Mouse (Mus musculus) CH12.LX (cell line): ENCODE results near the gene Cnksr1. TPM values are rescaled to one million over a fixed set of nuclear protein-coding genes. Genes with fewer than 3 reads are reported as not detected.

ENCODE experiments used
- DNase-seq: peaks from one replicate; pipeline ENCODE4 v3.0.0-alpha.2; 2013; ENCODE audit errors: extremely low read depth
- H3K27ac ChIP-seq: 2 replicates; pipeline ENCODE4 v1.5.1; 2012; ENCODE audit warnings: low read depth, mild to moderate bottlenecking, control low read depth, moderate library complexity; ENCODE audit not compliant: insufficient read depth
- H3K27me3 ChIP-seq: replicated peaks from 2 replicates; pipeline ENCODE3; 2012; ENCODE audit warnings: inconsistent platforms
- H3K36me3 ChIP-seq, 2 experiments: replicated peaks in 1 of 2; 2 replicates each; pipeline versions ENCODE3 to v1.6.1; 2012; ENCODE audit warnings: inconsistent platforms in 1 of 2, low read length in 1 of 2, mild to moderate bottlenecking in 1 of 2, mixed read lengths in 1 of 2, moderate library complexity in 1 of 2; ENCODE audit not compliant: control insufficient read depth in 1 of 2, insufficient read depth in 1 of 2
- H3K4me1 ChIP-seq, 2 experiments: 2 replicates each; pipeline ENCODE4 v1.6.1; 2012; ENCODE audit warnings: inconsistent platforms in 1 of 2, moderate library complexity in 1 of 2; ENCODE audit not compliant: insufficient read depth in 2 of 2, control insufficient read depth in 1 of 2
- H3K4me2 ChIP-seq: 2 replicates; pipeline ENCODE4 v1.6.1; 2012; ENCODE audit warnings: low read depth, mild to moderate bottlenecking, control low read depth; ENCODE audit not compliant: poor library complexity, insufficient read depth, severe bottlenecking
- H3K4me3 ChIP-seq, 3 experiments: fragments of 150-350 bp in 1 of 3; sonication (generic) in 1 of 3; replicated peaks in 1 of 3; 2 replicates each; pipeline versions ENCODE3 to v1.5.1; 2011 to 2012; ENCODE audit warnings: low read depth in 2 of 3, low read length in 2 of 3, mild to moderate bottlenecking in 2 of 3, moderate library complexity in 2 of 3, control low read depth in 1 of 3, improper control_type of control experiment in 1 of 3, inconsistent platforms in 1 of 3, mixed read lengths in 1 of 3; ENCODE audit not compliant: poor library complexity in 1 of 3
- H3K79me2 ChIP-seq: replicated peaks from 2 replicates; pipeline ENCODE4 v1.6.1; 2012; ENCODE audit warnings: mild to moderate bottlenecking, moderate library complexity; ENCODE audit not compliant: control insufficient read depth, poor library complexity, insufficient read depth, severe bottlenecking; ENCODE audit errors: extremely low read depth
- H3K9ac ChIP-seq: 2 replicates; pipeline ENCODE4 v1.6.1; 2012; ENCODE audit warnings: low read depth, mild to moderate bottlenecking, control low read depth, moderate library complexity; ENCODE audit not compliant: insufficient read depth
- H3K9me3 ChIP-seq: replicated peaks from 2 replicates; pipeline ENCODE3; 2012; ENCODE audit warnings: low read length, inconsistent platforms, mixed read lengths
- BHLHE40 ChIP-seq: IDR thresholded peaks from 2 replicates; pipeline ENCODE4 v1.6.1; 2011; ENCODE audit warnings: mild to moderate bottlenecking, low read depth, low read length, improper control_type of control experiment
- CTCF ChIP-seq, 2 experiments: IDR thresholded peaks in 1 of 2; conservative IDR thresholded peaks in 1 of 2; 2 replicates each; pipeline ENCODE4 v1.5.1; 2011 to 2012; ENCODE audit warnings: low read depth in 2 of 2, low read length in 2 of 2, improper control_type of control experiment in 1 of 2, inconsistent platforms in 1 of 2, mild to moderate bottlenecking in 1 of 2, moderate library complexity in 1 of 2
- JUND ChIP-seq: conservative IDR thresholded peaks from 2 replicates; pipeline ENCODE4 v1.6.1; 2011; ENCODE audit warnings: low read depth, low read length, improper control_type of control experiment
- MYC ChIP-seq: IDR thresholded peaks from 2 replicates; pipeline ENCODE4 v1.6.1; 2011; ENCODE audit warnings: low read depth, mild to moderate bottlenecking, improper control_type of control experiment, low read length
- NRF1 ChIP-seq: IDR thresholded peaks from 2 replicates; pipeline ENCODE4 v1.6.1; 2014; ENCODE audit warnings: low read depth, mild to moderate bottlenecking, inconsistent platforms, low read length, improper control_type of control experiment, moderate library complexity
- PAX5 ChIP-seq: IDR thresholded peaks from 2 replicates; pipeline ENCODE4 v1.6.1; 2012; ENCODE audit warnings: low read length, inconsistent platforms, mixed read lengths
- POLR2A ChIP-seq: IDR thresholded peaks from 2 replicates; pipeline ENCODE4 v1.6.1; 2011; ENCODE audit warnings: low read depth, mild to moderate bottlenecking, improper control_type of control experiment, low read length
- POLR2AphosphoS2 ChIP-seq: IDR thresholded peaks from 2 replicates; pipeline ENCODE4 v1.6.1; 2011; ENCODE audit warnings: low read depth, low read length, improper control_type of control experiment
- RAD21 ChIP-seq: IDR thresholded peaks from 2 replicates; pipeline ENCODE4 v1.6.1; 2011; ENCODE audit warnings: low read depth, mild to moderate bottlenecking, low read length, improper control_type of control experiment, moderate library complexity
- SMC3 ChIP-seq: IDR thresholded peaks from 2 replicates; pipeline ENCODE4 v1.6.1; 2011; ENCODE audit warnings: low read depth, low read length, improper control_type of control experiment
- TCF12 ChIP-seq: IDR thresholded peaks from 2 replicates; pipeline ENCODE4 v1.6.1; 2014; ENCODE audit warnings: low read depth, mild to moderate bottlenecking, inconsistent platforms, low read length, improper control_type of control experiment
- UBTF ChIP-seq: IDR thresholded peaks from 2 replicates; pipeline ENCODE4 v1.6.1; 2012; ENCODE audit warnings: low read depth, mild to moderate bottlenecking, inconsistent platforms, low read length, improper control_type of control experiment, moderate library complexity
- ZNF384 ChIP-seq: IDR thresholded peaks from 2 replicates; pipeline ENCODE4 v1.6.1; 2012; ENCODE audit warnings: low read depth, low read length, improper control_type of control experiment, inconsistent platforms
- dilution Hi-C: fragments of 300-500 bp; cut with MboI; formaldehyde crosslinking; loops from 2 replicates; pipeline ENCODE4 v1.14.3; 2020; ENCODE audit warnings: low sequenced_read_pairs; ENCODE audit not compliant: extremely low pct_unique_long_range_greater_than_20kb, extremely low pct_ligation_motif_present
- in situ Hi-C: fragments of 300-500 bp; cut with MboI; formaldehyde crosslinking; loops from 3 replicates; pipeline ENCODE4 v1.14.3; 2019; ENCODE audit warnings: low sequenced_read_pairs, low pct_ligation_motif_present, low pct_unique_long_range_greater_than_20kb, mixed read lengths
- polyA plus RNA-seq: library from polyadenylated mRNA; unstranded; fragments of >175 nt; gene quantifications from 2 replicates; pipeline ENCODE4 v1.2.1, GENCODE M21; 2012; ENCODE audit warnings: low read depth; ENCODE audit not compliant: insufficient read length
- total RNA-seq, 2 experiments: library from RNA; depleted of rRNA; stranded (reverse); fragments of 300-350 nt in 1 of 2; fragments of >200 nt in 1 of 2; gene quantifications; 2 replicates each; pipeline ENCODE4 v1.2.3; 2012 to 2014

Cnksr1 gene
- total and polyA plus RNA-seq, 3 experiments = 0.13 to 0.16 TPM; not detected in 1

GRCm38 (mm10) chr4:134263191-134263590 lies 25.0 kb upstream of the Cnksr1 start:
- Histone ChIP-seq H3K4me1 (no peaks in the 10 kb centered on the region; a peak in 1 of 4 replicates), H3K36me3 (no peaks in the 10 kb centered on the region), H3K79me2 (no peaks in the 10 kb centered on the region), H3K27ac (no peak overlapping the region), H3K9me3 (peaks cover 15% of the 10 kb centered on the region), H3K9ac (no peak overlapping the region), H3K4me3 (no peak overlapping the region), H3K27me3 (peaks cover 11% of the 10 kb centered on the region), H3K4me2 (no peak overlapping the region)
- in situ Hi-C loops (loop anchor here (25.0 kb wide), 1 partner anchor 224 kb away; the partner anchor contains the start of gene Paqr7), dilution Hi-C loops (no loop called here)
- TF ChIP-seq CTCF (conservative IDR thresholded peaks at IDR 0.05 in 1 of 2, IDR thresholded peaks at IDR 0.05 in 1 of 2; ENCODE audit: low read depth in 2 of 2, low read length in 2 of 2) (peak; percentile 41 to 65; a peak in 3 of 4 replicates), NRF1 (no peak), SMC3 (peak; percentile 65), RAD21 (peak; percentile 42)
- DNase-seq = peak; percentile 18

GRCm38 (mm10) chr4:134258354-134258753 lies 20.2 kb upstream of the Cnksr1 start:
- in situ Hi-C loops (loop anchor here (25.0 kb wide), 1 partner anchor 229 kb away; the partner anchor contains the start of gene Paqr7), dilution Hi-C loops (no loop called here)
- H3K79me2 ChIP-seq = no peaks in the 10 kb centered on the region
- H3K4me1 ChIP-seq = peaks cover 0 to 3% of the 10 kb centered on the region in 2 experiments; a peak in 3 of 4 replicates
- no peaks in the 10 kb centered on the region for H3K36me3 ChIP-seq
- no peak for TF ChIP-seq TCF12
- TF ChIP-seq PAX5 = no peak
- no peak for TF ChIP-seq POLR2AphosphoS2
- TF ChIP-seq UBTF = no peak
- no peak for TF ChIP-seq BHLHE40
- no peak for TF ChIP-seq MYC
- TF ChIP-seq RAD21 = no peak
- no peak overlapping the region for H3K27ac ChIP-seq
- no peak for DNase-seq
- H3K27me3 ChIP-seq = peaks cover 19% of the 10 kb centered on the region
- no peak overlapping the region for H3K9ac ChIP-seq
- H3K4me3 ChIP-seq = no peak overlapping the region
- H3K9me3 ChIP-seq = peaks cover 7% of the 10 kb centered on the region
- H3K4me2 ChIP-seq = no peak overlapping the region

GRCm38 (mm10) chr4:134257198-134258009 lies 19.2 kb upstream of the Cnksr1 start:
- no peak overlapping the region for H3K9ac ChIP-seq

More at GRCm38 (mm10) chr4:134257198-134258009, 19.2 kb upstream of the Cnksr1 start:
- no peak overlapping the region; the same call in 1 of the 2 replicates for H3K4me2 ChIP-seq
- in situ Hi-C loops = loop anchor here (25.0 kb wide), 1 partner anchor 230 kb away; the partner anchor contains the start of gene Paqr7
- TF ChIP-seq POLR2A (no peak), ZNF384 (peak; percentile 53), JUND (no peak), POLR2AphosphoS2 (no peak)
- TF ChIP-seq, all 38 proteins: peak for 1
- dilution Hi-C loops = no loop called here
- peaks cover 7% of the 10 kb centered on the region for H3K9me3 ChIP-seq
- no peak overlapping the region for H3K27ac ChIP-seq
- no peak overlapping the region for H3K4me3 ChIP-seq
- peaks cover 28% of the 10 kb centered on the region for H3K27me3 ChIP-seq
- DNase-seq = no peak
- H3K4me1 ChIP-seq = peaks cover 0 to 3% of the 10 kb centered on the region in 2 experiments; a peak in 3 of 4 replicates
- H3K36me3 ChIP-seq = no peaks in the 10 kb centered on the region
- no peaks in the 10 kb centered on the region for H3K79me2 ChIP-seq
